In the genomic region with DNA sequence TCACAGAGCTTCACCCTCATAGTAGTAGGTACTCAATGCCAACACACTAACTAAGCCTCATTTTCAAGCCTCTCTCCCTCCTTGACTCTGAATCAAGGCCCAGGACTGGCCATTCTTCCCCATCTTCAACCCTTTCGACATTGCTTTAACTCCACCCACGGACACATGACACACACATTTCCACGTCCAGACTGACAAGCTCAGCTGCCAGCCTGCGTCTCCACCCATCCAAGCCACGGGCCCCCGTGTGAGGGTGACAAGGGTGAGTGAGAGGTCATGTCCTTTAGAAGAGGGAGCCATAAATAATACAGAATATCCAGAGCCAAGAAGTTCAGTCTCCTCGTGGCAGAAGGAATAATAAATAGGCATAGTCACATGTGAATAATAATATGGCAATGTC, we compare ENCODE assay signal across 15 mouse cellular contexts. TPM values are rescaled to one million over a fixed set of nuclear protein-coding genes. Genes with fewer than 3 reads are reported as not detected.
DNase-seq lines count a peak whose midpoint lies in the region; ATAC-seq and TF ChIP-seq lines count a peak whose summit lies in the region.
"Had no signal": no experiment of that assay in that cellular context is flagged by ENCODE, and none has a peak within 500 bp of the region (broad histone marks: within the 10 kb centered on the region; RNA-seq: fewer than 3 reads in every experiment).

No protein-coding gene starts in this region.

- H3K9ac ChIP-seq in heart, embryonic 15.5 days = no peak overlapping the region
- H3K9ac ChIP-seq in stomach, postnatal 0 days (ENCODE audit: low read length) = no peak overlapping the region
- H3K9ac ChIP-seq: liver, embryonic 12.5 days; midbrain, embryonic 13.5 days; neural tube, embryonic 12.5 days had no signal

- 31% methylated on average over 7 of the region's 7 CpGs for WGBS in heart, embryonic 15.5 days
- WGBS in stomach, postnatal 0 days = 32% methylated on average over 7 of the region's 7 CpGs

- no peaks in the 10 kb centered on the region for H3K36me3 ChIP-seq in heart, embryonic 15.5 days
- no peaks in the 10 kb centered on the region for H3K36me3 ChIP-seq in stomach, postnatal 0 days (ENCODE audit: control insufficient read depth, insufficient read depth, low read length)
- H3K36me3 ChIP-seq: liver, embryonic 12.5 days; midbrain, embryonic 13.5 days; neural tube, embryonic 12.5 days had no signal

- no peaks in the 10 kb centered on the region for H3K27me3 ChIP-seq in heart, embryonic 15.5 days
- no peaks in the 10 kb centered on the region for H3K27me3 ChIP-seq in stomach, postnatal 0 days (ENCODE audit: control insufficient read depth, insufficient read depth, low read length)
- H3K27me3 ChIP-seq: midbrain, embryonic 13.5 days; neural tube, embryonic 12.5 days had no signal

- no peak for TF ChIP-seq EP300 in stomach, postnatal 0 days (optimal IDR thresholded peaks at IDR 0.05)

- no peaks in the 10 kb centered on the region for H3K9me3 ChIP-seq in heart, embryonic 15.5 days (replicated peaks)
- no peaks in the 10 kb centered on the region for H3K9me3 ChIP-seq in stomach, postnatal 0 days (ENCODE audit: control insufficient read depth, low read length)
- H3K9me3 ChIP-seq: midbrain, embryonic 13.5 days; neural tube, embryonic 12.5 days had no signal

- TF ChIP-seq CTCF in stomach, postnatal 0 days (IDR thresholded peaks at IDR 0.05; ENCODE audit: low read depth) = no peak

- no peak for ATAC-seq in cerebellum, adult (ENCODE audit: insufficient number of reproducible peaks, low FRiP score, low TSS enrichment)
- peak; percentile 56 for ATAC-seq in heart, embryonic 15.5 days (replicated peaks; ENCODE audit: insufficient number of reproducible peaks, insufficient read depth, low FRiP score, low read depth)
- ATAC-seq in stomach, postnatal 0 days (ENCODE audit: low FRiP score, low TSS enrichment) = no peak
- no peak for ATAC-seq in frontal cortex, adult (ENCODE audit: low TSS enrichment)
- ATAC-seq: liver, embryonic 12.5 days; midbrain, embryonic 13.5 days had no signal

- peaks cover 48% of the 10 kb centered on the region for H3K4me1 ChIP-seq in heart, embryonic 15.5 days (replicated peaks)
- H3K4me1 ChIP-seq in stomach, postnatal 0 days (replicated peaks; ENCODE audit: control insufficient read depth, insufficient read depth) = peaks cover 13% of the 10 kb centered on the region

- no peak overlapping the region for H3K4me3 ChIP-seq in heart, embryonic 15.5 days
- no peak overlapping the region for H3K4me3 ChIP-seq in stomach, postnatal 0 days (ENCODE audit: low read depth, low read length)
- H3K4me3 ChIP-seq: liver, embryonic 12.5 days; midbrain, embryonic 13.5 days; neural tube, embryonic 12.5 days had no signal

- H3K4me2 ChIP-seq in heart, embryonic 15.5 days = no peak overlapping the region; the same call in 1 of the 2 replicates
- no peak overlapping the region for H3K4me2 ChIP-seq in stomach, postnatal 0 days (replicated peaks; ENCODE audit: low read depth)
- H3K4me2 ChIP-seq: liver, embryonic 12.5 days; midbrain, embryonic 13.5 days; neural tube, embryonic 12.5 days had no signal

- DNase-seq in cerebellum, adult 9-11 months = peak; percentile 62
- peak; percentile 26 for DNase-seq in lung, postnatal 14 days
- no peak for DNase-seq in lung, postnatal 25 days (ENCODE audit: low spot score)
- DNase-seq in stomach, postnatal 0 days (ENCODE audit: low spot score) = no peak
- DNase-seq in thymus, postnatal 36 days = no peak
- DNase-seq: adrenal gland, postnatal 25 days; kidney, postnatal 10 days; spleen, adult 18-20 months; thymus, postnatal 4 days had no signal

- peak overlapping the region; percentile 85 for H3K27ac ChIP-seq in heart, embryonic 15.5 days
- 0 out of 2 replicates have a peak overlapping the region, but pooled peaks have one; percentile 2 for H3K27ac ChIP-seq in stomach, postnatal 0 days (replicated peaks)
- H3K27ac ChIP-seq: liver, embryonic 12.5 days; midbrain, embryonic 13.5 days; neural tube, embryonic 12.5 days had no signal

RNA-seq across cellular contexts. Expression of a gene that starts 7.6 kb away (rescaled TPM):
- 288 and 291 TPM in 2 replicates for polyA plus RNA-seq in heart, embryonic 15.5 days (2015; fragmentation: Nextera tagmentation; extraction: Ambion mirVana)
- polyA plus RNA-seq in stomach, postnatal 0 days (2015; fragmentation: Nextera tagmentation; extraction: Ambion mirVana) = 24.0 and 27.0 TPM in 2 replicates

Comparison
In these comparisons a context has a peak if more than half of its experiments do, and no peak if none do; other contexts are left out.
1. DNase-seq: peak in cerebellum, adult 9-11 months (single experiment) and lung, postnatal 14 days (single experiment); none in lung, postnatal 25 days (single experiment), stomach, postnatal 0 days (single experiment) and thymus, postnatal 36 days (0 of 2).
2. RNA of a gene that starts 7.6 kb away (polyA plus RNA-seq): 288 to 291 TPM in heart, embryonic 15.5 days; 24.0 to 27.0 TPM in stomach, postnatal 0 days; every median in the first group is over 10 times any median in the second.